Mouse (Mus musculus) neural tube, embryonic 15.5 days (tissue): ENCODE measurements around the gene Hfe2. TPM values are rescaled to one million over a fixed set of nuclear protein-coding genes. Genes with fewer than 3 reads are reported as not detected.

Experiments
- ATAC-seq: fragments of 200-750 bp; cut with Nextera tagmentation; 2 replicates; pipeline ENCODE4 v1.8.0; 2017; ENCODE audit warnings: mild to moderate bottlenecking, moderate TSS enrichment, moderate library complexity; ENCODE audit not compliant: low FRiP score
- H3K27ac ChIP-seq: fragments of 300-500 bp; sonication (generic); replicated peaks from 2 replicates; pipeline ENCODE4 v1.5.1; 2015; ENCODE audit warnings: mild to moderate bottlenecking, inconsistent platforms
- H3K27me3 ChIP-seq: fragments of 300-500 bp; sonication (generic); replicated peaks from 2 replicates; pipeline ENCODE4 v1.6.1; 2015; ENCODE audit warnings: inconsistent platforms
- H3K36me3 ChIP-seq: fragments of 300-500 bp; sonication (generic); 2 replicates; pipeline ENCODE4 v1.6.1; 2015; ENCODE audit warnings: inconsistent platforms
- H3K4me1 ChIP-seq: fragments of 300-500 bp; sonication (generic); 2 replicates; pipeline ENCODE4 v1.6.1; 2015; ENCODE audit warnings: inconsistent platforms
- H3K4me2 ChIP-seq: fragments of 300-500 bp; sonication (generic); 2 replicates; pipeline ENCODE4 v1.6.1; 2015; ENCODE audit warnings: inconsistent platforms, mild to moderate bottlenecking, moderate library complexity
- H3K4me3 ChIP-seq: fragments of 300-500 bp; sonication (generic); replicated peaks from 2 replicates; pipeline ENCODE4 v1.5.1; 2015; ENCODE audit warnings: mild to moderate bottlenecking, inconsistent platforms
- H3K9ac ChIP-seq: fragments of 300-500 bp; sonication (generic); replicated peaks from 2 replicates; pipeline ENCODE4 v1.6.1; 2015; ENCODE audit warnings: mild to moderate bottlenecking, inconsistent platforms
- H3K9me3 ChIP-seq: fragments of 300-500 bp; sonication (generic); replicated peaks from 2 replicates; pipeline ENCODE4 v1.6.1; 2016; ENCODE audit warnings: inconsistent platforms
- WGBS: fragments of 180-500 bp; shearing (Covaris S2); methylation state at CpG from one replicate; pipeline ENCODE4 v1.1.7; 2015; ENCODE audit warnings: mixed read lengths; 5-methylcytosine and 5-hydroxymethylcytosine counted together
- polyA plus RNA-seq: library from polyadenylated mRNA; unstranded; fragments of >200 nt; fragmentation: Nextera tagmentation; extraction: Ambion mirVana; gene quantifications from 2 replicates; pipeline ENCODE4 v1.2.1, GENCODE M21; 2015

Hfe2 gene
- polyA plus RNA-seq, 1 experiment from 2014 or later: 3.0 TPM

DNA sequence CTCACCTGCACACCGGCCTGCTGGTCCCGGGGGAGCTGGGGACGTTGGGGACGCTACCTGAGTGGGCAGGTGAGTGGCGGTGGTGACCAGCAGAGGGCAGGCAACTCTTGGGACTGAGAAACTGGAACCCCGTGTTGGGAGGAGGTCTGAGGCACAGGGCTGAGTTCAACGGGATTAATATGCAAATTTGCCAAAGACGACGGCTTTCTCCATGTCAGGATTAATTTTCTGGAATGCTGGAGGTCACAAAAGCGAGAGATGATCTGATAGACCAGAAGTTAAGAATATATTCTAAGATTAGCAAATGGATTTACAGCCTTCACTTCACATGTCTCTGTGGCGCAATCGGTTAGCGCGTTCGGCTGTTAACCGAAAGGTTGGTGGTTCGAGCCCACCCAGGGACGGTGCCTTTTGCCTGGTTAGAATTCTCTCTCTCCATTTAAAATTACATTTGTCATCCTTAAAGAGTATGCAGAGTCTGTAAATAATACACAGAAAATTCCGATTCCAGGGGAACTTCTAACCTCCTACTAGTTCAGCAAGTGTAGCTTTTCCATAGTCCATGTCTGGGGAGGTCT lies 27.4 kb upstream of the Hfe2 start:
- 1% methylated on average over 19 of the region's 19 CpGs for WGBS

DNA sequence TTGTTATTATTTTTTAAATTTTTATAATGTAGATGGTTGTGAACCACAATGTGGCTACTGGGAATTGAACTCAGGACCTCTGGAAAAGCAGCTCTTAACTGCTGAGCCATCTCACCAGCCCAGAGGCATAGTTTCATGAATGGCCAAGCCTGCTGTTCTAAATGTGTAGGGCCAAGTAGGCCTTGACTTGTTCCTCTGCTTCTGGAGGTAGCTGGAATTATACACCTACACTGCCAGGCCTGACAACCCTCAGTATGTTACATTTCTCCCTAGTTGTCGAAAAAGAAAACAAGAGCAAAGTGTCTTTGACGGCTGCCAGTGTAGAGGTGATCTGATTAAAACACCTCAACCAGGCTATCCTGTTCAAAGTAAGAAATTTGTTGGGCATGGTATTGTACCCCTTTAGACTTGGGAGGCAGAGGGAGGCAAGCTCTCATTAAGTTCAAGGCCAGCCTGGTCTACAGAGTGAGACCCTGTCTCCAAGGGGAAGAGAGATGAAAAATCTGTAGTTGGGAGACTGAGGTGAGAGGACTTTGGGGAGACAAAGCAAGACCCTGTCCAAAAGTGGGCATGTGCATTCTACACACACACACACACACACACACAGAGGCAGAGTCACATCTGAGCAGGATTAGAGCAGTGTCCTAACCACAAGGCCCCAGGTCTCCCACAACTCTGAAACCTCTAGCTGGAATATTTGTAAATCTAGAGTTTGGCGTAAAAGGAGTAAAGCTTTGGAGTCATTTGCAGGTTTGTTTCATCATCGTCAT lies 26.3 kb upstream of the Hfe2 start:
- Histone ChIP-seq H3K4me2 (peak overlapping the region; percentile 98), H3K36me3 (no peaks in the 10 kb centered on the region), H3K4me3 (peak overlapping the region; percentile 64; the same call in 1 of the 2 replicates), H3K27ac (peak overlapping the region; percentile 84; the same call in 1 of the 2 replicates), H3K4me1 (peaks cover 30% of the 10 kb centered on the region), H3K27me3 (no peaks in the 10 kb centered on the region), H3K9me3 (no peaks in the 10 kb centered on the region), H3K9ac (no peak overlapping the region; the same call in 1 of the 2 replicates)
- WGBS: 81% methylated on average over 4 of the region's 4 CpGs
- ATAC-seq: no peak

More for the DNA sequence above, 27.4 kb upstream of the Hfe2 start:
- Histone ChIP-seq H3K9ac (peak overlapping the region; percentile 51), H3K4me1 (peaks cover 24% of the 10 kb centered on the region), H3K4me2 (peak overlapping the region; percentile 92), H3K4me3 (peak overlapping the region; percentile 54), H3K9me3 (no peaks in the 10 kb centered on the region), H3K27ac (peak overlapping the region; percentile 51; the same call in 1 of the 2 replicates), H3K36me3 (no peaks in the 10 kb centered on the region), H3K27me3 (no peaks in the 10 kb centered on the region)
- no peak for ATAC-seq

DNA sequence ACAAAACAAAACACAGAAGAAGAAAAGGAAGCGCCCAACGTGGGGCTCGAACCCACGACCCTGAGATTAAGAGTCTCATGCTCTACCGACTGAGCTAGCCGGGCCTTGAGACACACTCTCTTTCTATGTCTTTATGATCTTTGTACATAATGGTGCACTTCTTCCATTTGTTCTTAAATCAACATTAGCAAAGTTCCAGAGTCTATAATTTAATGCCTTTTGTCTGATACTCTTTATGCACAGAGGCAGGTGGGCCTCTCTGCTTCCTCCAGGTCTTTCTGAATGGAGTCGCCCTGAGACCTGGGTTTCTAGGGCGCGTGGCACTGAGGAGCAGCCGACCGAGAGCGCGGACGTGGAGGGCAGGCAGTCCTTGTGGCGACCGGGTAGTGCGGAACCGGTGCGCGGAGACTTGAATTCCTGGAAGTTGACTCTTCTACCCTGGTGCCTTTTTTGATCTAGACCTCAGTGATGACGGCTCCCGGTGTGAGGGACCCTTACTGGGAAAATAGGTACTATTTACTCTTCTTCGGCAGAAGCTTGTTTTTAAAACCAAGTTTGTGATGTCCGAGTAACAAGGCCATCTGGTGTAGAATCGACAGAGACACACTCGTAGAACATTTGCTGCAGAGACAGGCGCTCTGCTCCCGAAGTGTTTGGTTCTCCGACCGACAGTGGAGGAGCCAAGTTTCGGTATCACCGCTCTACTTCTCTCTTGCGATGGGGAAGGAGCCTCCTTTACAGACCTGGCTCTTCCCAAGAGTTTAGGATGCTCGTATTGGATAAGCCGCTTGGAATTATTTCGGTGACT lies 25.3 kb upstream of the Hfe2 start:
- ATAC-seq: peak; percentile 58
- Histone ChIP-seq H3K27me3 (no peaks in the 10 kb centered on the region), H3K4me2 (peak overlapping the region; percentile 98), H3K27ac (peak overlapping the region; percentile 84), H3K9ac (peak overlapping the region; percentile 64), H3K4me1 (peaks cover 30% of the 10 kb centered on the region), H3K36me3 (no peaks in the 10 kb centered on the region), H3K9me3 (no peaks in the 10 kb centered on the region), H3K4me3 (peak overlapping the region; percentile 64)
- under 1% methylated on average over 36 of the region's 36 CpGs for WGBS

DNA sequence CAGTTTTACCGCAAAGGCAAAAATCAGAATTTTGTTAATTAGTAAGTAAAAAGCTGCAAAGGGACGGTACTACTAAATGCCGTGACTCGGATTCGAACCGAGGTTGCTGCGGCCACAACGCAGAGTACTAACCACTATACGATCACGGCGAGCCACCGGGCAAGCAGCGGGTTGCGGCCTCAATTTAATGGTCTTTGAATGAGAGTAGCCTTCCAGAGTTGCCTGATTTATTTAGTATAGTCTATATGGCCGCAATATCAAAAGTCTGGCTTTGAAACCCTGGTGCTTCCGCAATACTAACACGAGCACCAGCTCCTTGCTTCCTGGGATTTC lies 24.7 kb upstream of the Hfe2 start:
- under 1% methylated on average over 17 of the region's 17 CpGs for WGBS
- Histone ChIP-seq H3K27me3 (no peaks in the 10 kb centered on the region), H3K9ac (peak overlapping the region; percentile 70), H3K4me3 (peak overlapping the region; percentile 64), H3K27ac (peak overlapping the region; percentile 93), H3K4me2 (peak overlapping the region; percentile 98), H3K4me1 (peaks cover 30% of the 10 kb centered on the region), H3K9me3 (no peaks in the 10 kb centered on the region), H3K36me3 (no peaks in the 10 kb centered on the region)
- peak; percentile 88 for ATAC-seq

DNA sequence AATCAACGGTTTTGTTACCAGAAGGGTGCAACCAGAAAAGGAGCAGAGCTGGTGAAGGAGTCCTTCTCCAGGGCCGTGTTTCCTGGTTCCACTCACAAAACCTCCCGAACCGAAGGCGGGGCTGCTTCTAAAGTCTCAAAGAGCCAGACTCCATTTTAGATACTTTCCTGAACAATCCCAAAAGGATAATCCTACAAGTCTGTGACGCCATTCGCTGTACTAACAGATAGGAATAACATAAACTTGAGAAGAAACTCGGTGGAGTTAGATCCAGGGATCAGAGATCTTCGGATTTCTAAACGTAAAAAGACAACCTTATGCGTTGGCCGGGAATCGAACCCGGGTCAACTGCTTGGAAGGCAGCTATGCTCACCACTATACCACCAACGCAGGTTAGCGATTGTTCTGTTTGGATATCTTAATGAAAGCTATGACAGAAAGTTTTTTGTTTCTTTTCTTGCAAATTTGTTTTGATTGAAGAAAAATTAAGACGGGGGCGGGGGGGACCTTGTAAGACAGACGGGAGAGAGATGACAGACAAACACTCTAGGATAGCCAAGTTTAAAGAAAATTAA lies 24.2 kb upstream of the Hfe2 start:
- H3K27ac ChIP-seq: peak overlapping the region; percentile 93
- H3K4me3 ChIP-seq: peak overlapping the region; percentile 64
- H3K36me3 ChIP-seq: no peaks in the 10 kb centered on the region
- H3K27me3 ChIP-seq: no peaks in the 10 kb centered on the region
- peak; percentile 87 for ATAC-seq
- H3K4me2 ChIP-seq: peak overlapping the region; percentile 98
- peak overlapping the region; percentile 70 for H3K9ac ChIP-seq
- 0% methylated on average over 19 of the region's 19 CpGs for WGBS
- no peaks in the 10 kb centered on the region for H3K9me3 ChIP-seq
- peaks cover 30% of the 10 kb centered on the region for H3K4me1 ChIP-seq

DNA sequence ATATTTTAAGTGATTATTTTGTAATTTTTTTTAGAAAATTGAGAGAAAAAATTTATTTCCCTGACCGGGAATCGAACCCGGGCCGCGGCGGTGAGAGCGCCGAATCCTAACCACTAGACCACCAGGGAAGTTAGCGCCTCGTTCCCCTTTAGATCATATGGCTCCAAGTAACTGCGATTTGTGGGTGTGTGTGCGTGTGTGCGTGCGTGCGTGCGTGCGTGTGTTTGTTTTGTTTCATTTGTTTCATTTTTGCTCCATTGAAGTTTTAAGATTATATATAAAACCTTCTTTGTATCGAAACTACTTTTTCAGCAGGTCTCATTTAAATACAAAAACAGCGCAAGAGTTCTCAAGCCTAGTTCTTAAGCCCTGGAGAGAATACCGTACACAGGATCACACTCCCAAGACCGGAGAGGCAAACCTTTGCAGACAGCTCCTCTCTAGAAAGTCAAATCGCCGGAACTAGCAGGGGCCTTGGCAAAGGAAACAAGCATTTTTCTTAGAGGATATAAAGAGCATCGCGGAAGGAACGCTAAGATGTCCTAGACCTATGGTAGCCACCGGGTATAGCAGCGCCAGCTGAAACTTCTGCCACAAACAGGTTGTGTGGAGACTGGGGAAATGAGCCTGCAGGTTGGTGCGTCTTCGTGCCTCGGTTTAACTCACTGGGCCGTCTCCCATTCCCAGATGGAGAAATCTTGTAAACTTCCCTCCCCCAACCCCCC lies 23.4 kb upstream of the Hfe2 start:
- peak overlapping the region; percentile 93 for H3K27ac ChIP-seq
- ATAC-seq: peak; percentile 80
- under 1% methylated on average over 32 of the region's 32 CpGs for WGBS

DNA sequence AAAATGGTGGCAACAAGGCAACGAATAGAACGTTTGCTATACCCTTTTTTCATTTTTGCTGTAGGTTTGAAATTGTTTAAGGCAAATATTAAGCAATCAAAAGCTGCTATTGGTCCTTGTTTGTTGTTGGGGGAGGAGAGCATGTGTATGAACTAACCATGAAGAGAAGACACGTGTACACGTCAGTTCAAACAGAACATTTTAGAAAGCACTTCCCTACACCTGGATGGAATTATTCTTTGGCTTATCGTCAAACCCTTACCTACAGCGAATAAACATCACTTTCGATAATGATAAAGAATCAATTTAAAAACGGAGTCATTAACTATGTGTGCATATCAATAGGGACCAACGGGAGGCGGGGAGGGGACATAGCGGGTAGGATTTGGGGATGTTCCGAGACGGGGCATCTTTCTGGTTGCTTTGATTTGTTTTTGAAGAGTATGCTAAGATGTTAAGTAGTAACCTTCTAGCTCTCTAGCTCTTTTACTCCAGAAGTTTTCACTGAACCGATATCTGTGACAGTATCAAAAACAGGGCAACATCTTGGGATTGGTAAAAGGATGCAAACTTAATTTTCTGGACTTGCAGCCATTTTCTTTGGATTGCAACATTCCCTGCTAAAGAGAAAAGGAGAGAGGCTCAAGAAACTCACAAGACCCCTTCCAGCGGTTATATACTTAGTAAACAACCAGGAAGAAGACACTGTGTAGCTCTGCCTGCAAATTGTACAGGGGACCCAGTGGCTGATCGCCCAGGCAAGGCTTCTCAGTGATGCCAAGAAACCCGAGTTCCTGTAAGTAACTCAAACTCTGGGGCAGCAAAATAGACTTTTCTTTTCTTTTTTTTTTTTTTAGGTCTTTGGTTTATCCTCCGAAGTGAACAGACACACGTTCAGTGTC lies 22.5 kb upstream of the Hfe2 start:
- no peaks in the 10 kb centered on the region for H3K9me3 ChIP-seq
- H3K4me1 ChIP-seq: peaks cover 17% of the 10 kb centered on the region
- H3K36me3 ChIP-seq: no peaks in the 10 kb centered on the region
- no peaks in the 10 kb centered on the region for H3K27me3 ChIP-seq
- H3K4me2 ChIP-seq: peak overlapping the region; percentile 98
- no peak for ATAC-seq
- WGBS: under 1% methylated on average over 19 of the region's 19 CpGs
- H3K27ac ChIP-seq: peak overlapping the region; percentile 71
- peak overlapping the region; percentile 60 for H3K9ac ChIP-seq
- H3K4me3 ChIP-seq: peak overlapping the region; percentile 64

More for the DNA sequence above, 23.4 kb upstream of the Hfe2 start:
- Histone ChIP-seq H3K9ac (peak overlapping the region; percentile 60), H3K4me1 (peaks cover 26% of the 10 kb centered on the region), H3K9me3 (no peaks in the 10 kb centered on the region), H3K36me3 (no peaks in the 10 kb centered on the region), H3K4me2 (peak overlapping the region; percentile 98), H3K4me3 (peak overlapping the region; percentile 64), H3K27me3 (no peaks in the 10 kb centered on the region)

DNA sequence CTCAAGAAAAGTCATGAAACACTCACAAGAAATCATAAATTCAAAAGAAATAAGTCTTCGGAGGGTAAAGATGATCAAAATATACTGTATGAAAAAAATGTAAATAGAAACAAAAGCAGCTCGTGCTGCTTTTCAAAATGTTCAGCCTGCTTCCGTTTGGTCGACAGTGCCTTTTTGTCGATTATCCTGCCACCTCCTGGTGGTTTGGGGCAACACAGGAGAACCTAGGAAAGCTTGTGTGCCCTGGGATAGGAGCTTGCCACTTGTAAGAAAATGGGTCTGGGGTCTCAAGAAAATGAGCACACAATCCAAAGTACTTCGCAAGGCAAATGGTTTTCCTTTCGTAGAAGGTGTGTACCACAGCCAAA lies 21.9 kb upstream of the Hfe2 start:
- whole genome bisulfite sequencing: under 1% methylated on average over 7 of the region's 7 CpGs
- Histone ChIP-seq H3K4me1 (peaks cover 16% of the 10 kb centered on the region), H3K4me3 (peak overlapping the region; percentile 64), H3K27ac (no peak overlapping the region), H3K4me2 (peak overlapping the region; percentile 98), H3K36me3 (no peaks in the 10 kb centered on the region), H3K27me3 (no peaks in the 10 kb centered on the region), H3K9me3 (no peaks in the 10 kb centered on the region), H3K9ac (peak overlapping the region; percentile 60)
- ATAC-seq: no peak

DNA sequence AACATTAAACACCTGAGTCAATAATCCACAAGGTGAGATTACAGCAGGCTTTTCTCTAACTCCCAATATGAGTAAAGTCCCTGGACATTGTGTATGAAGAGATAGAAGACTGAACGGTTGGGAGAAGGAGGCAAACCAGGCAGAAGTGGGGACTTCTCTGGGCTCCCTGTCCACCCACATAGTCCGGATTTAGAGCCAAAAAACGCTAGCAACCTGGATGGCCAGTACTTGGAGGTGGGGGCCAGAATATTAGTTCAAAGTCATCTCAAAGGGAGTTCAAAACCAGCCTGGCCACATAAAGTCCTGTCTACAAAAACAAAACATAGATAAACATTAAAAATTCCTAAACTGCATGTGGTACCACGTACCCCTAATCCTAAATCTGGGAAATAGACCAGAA lies 21.0 kb upstream of the Hfe2 start:
- Histone ChIP-seq H3K36me3 (no peaks in the 10 kb centered on the region), H3K9me3 (no peaks in the 10 kb centered on the region), H3K4me2 (no peak overlapping the region), H3K27me3 (no peaks in the 10 kb centered on the region), H3K4me1 (peaks cover 13% of the 10 kb centered on the region), H3K4me3 (no peak overlapping the region), H3K9ac (no peak overlapping the region), H3K27ac (no peak overlapping the region)
- no peak for ATAC-seq
- WGBS: 75% methylated on average over 4 of the region's 4 CpGs

DNA sequence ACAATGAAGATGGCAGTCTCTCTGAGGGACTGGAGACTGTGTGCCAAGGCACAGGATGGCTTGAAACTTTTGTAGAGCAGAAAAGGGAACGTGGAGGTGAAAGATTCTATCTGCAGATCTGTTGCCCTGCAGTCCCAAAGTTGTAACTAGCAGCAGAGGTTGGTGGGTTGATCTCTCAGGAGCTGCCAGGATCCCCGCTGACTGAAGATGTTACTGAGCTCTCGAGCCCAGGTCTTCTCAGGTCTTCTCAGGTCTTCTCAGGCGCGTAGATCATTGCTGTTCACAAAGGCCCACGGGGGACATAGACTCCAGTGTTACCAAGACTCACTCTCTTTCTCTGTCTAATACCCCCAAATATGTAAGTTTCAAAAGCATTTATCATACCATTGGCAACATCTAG lies 20.0 kb upstream of the Hfe2 start:
- no peak overlapping the region for H3K4me2 ChIP-seq
- ATAC-seq: no peak
- 94% methylated on average over 6 of the region's 6 CpGs for WGBS
- no peaks in the 10 kb centered on the region for H3K36me3 ChIP-seq
- H3K27me3 ChIP-seq: no peaks in the 10 kb centered on the region
- H3K9me3 ChIP-seq: no peaks in the 10 kb centered on the region
- H3K4me3 ChIP-seq: no peak overlapping the region
- H3K27ac ChIP-seq: no peak overlapping the region
- no peak overlapping the region for H3K9ac ChIP-seq
- peaks cover 9% of the 10 kb centered on the region for H3K4me1 ChIP-seq
